Mouse (Mus musculus) kidney, postnatal 0 days (tissue): ENCODE measurements around the gene Iqsec1. TPM values are rescaled to one million over a fixed set of nuclear protein-coding genes. Genes with fewer than 3 reads are reported as not detected.

Experiments
- ATAC-seq: fragments of 200-750 bp; cut with Nextera tagmentation; replicated peaks from 2 replicates; pipeline ENCODE4 v1.8.0; 2017; ENCODE audit warnings: low read depth, moderate number of reproducible peaks, moderate TSS enrichment, moderate library complexity; ENCODE audit not compliant: low FRiP score
- DNase-seq: peaks from one replicate; pipeline ENCODE4 v3.0.0-alpha.2; 2016; ENCODE audit warnings: low spot score
- H3K27ac ChIP-seq: fragments of 300-500 bp; sonication (generic); 2 replicates; pipeline ENCODE4 v1.5.1; 2014; ENCODE audit warnings: mild to moderate bottlenecking
- H3K27me3 ChIP-seq: fragments of 300-500 bp; sonication (generic); 2 replicates; pipeline ENCODE4 v1.6.1; 2014; ENCODE audit warnings: low read length, mixed read lengths; ENCODE audit not compliant: insufficient read depth
- H3K36me3 ChIP-seq: fragments of 300-500 bp; sonication (generic); 2 replicates; pipeline ENCODE4 v1.6.1; 2014; ENCODE audit warnings: low read length, mixed read lengths; ENCODE audit not compliant: insufficient read depth
- H3K4me1 ChIP-seq: fragments of 300-500 bp; sonication (generic); replicated peaks from 2 replicates; pipeline ENCODE4 v1.6.1; 2014; ENCODE audit warnings: antibody characterized with exemption, low read length, mixed read lengths; ENCODE audit not compliant: insufficient read depth
- H3K4me2 ChIP-seq: fragments of 300-500 bp; sonication (generic); 2 replicates; pipeline ENCODE4 v1.6.1; 2014; ENCODE audit warnings: mild to moderate bottlenecking, low read length, moderate library complexity, mixed read lengths
- H3K4me3 ChIP-seq: fragments of 300-500 bp; sonication (generic); replicated peaks from 2 replicates; pipeline ENCODE4 v1.5.1; 2014; ENCODE audit warnings: low read depth, low read length
- H3K9ac ChIP-seq: fragments of 300-500 bp; sonication (generic); 2 replicates; pipeline ENCODE4 v1.6.1; 2014; ENCODE audit warnings: low read depth, low read length
- H3K9me3 ChIP-seq: fragments of 300-500 bp; sonication (generic); replicated peaks from 2 replicates; pipeline ENCODE4 v1.6.1; 2016; ENCODE audit warnings: low read length, inconsistent platforms, mixed read lengths
- CTCF ChIP-seq: IDR thresholded peaks from 2 replicates; pipeline ENCODE4 v1.5.1; 2016; ENCODE audit warnings: antibody characterized with exemption, low read depth, mild to moderate bottlenecking, moderate library complexity
- WGBS: fragments of 180-500 bp; shearing (Covaris S2); extraction: QIAGEN DNeasy Blood & Tissue Kit; methylation state at CpG from one replicate; pipeline ENCODE4 v1.1.7; 2014; 5-methylcytosine and 5-hydroxymethylcytosine counted together
- polyA plus RNA-seq: library from polyadenylated mRNA; unstranded; fragments of >200 nt; fragmentation: Nextera tagmentation; extraction: Ambion mirVana; gene quantifications from 2 replicates; pipeline ENCODE4 v1.2.1, GENCODE M21; 2015

The Iqsec1 gene
- polyA plus RNA-seq, 1 experiment from 2014 or later = 12.3 TPM

- Histone ChIP-seq H3K4me2 (no peak overlapping the region), H3K4me1 (no peaks in the 10 kb centered on the region), H3K4me3 (no peak overlapping the region), H3K27ac (no peak overlapping the region), H3K27me3 (no peaks in the 10 kb centered on the region), H3K36me3 (no peaks in the 10 kb centered on the region), H3K9me3 (no peaks in the 10 kb centered on the region), H3K9ac (no peak overlapping the region)
- no peak for ATAC-seq
- 68% methylated on average over 5 of the region's 5 CpGs for WGBS
- DNase-seq = no peak
- TF ChIP-seq CTCF = no peak
These were observed 101.3 kb downstream of the Iqsec1 start for GRCm38 (mm10) chr6:90887024-90887775.

- WGBS = 80% methylated on average over 1 of the region's 1 CpGs
- ATAC-seq (no peak), DNase-seq (no peak)
These were observed 102.9 kb downstream of the Iqsec1 start for GRCm38 (mm10) chr6:90885626-90886025.

GRCm38 (mm10) chr6:90884631-90885030 is 103.9 kb downstream of the Iqsec1 start:
- ATAC-seq = peak; percentile 66; the same call in 1 of the 2 replicates
- Histone ChIP-seq H3K4me1 (no peaks in the 10 kb centered on the region), H3K4me3 (no peak overlapping the region), H3K27me3 (no peaks in the 10 kb centered on the region), H3K36me3 (no peaks in the 10 kb centered on the region), H3K9me3 (no peaks in the 10 kb centered on the region), H3K4me2 (no peak overlapping the region), H3K27ac (no peak overlapping the region), H3K9ac (no peak overlapping the region)
- peak; percentile 52 for DNase-seq
- 18% methylated on average over 1 of the region's 1 CpGs for WGBS
- TF ChIP-seq CTCF = peak; percentile 12; the same call in 1 of the 2 replicates

More at GRCm38 (mm10) chr6:90885626-90886025, 102.9 kb downstream of the Iqsec1 start:
- no peaks in the 10 kb centered on the region for H3K36me3 ChIP-seq
- TF ChIP-seq CTCF = no peak
- H3K4me3 ChIP-seq = no peak overlapping the region
- H3K27ac ChIP-seq = no peak overlapping the region
- no peaks in the 10 kb centered on the region for H3K9me3 ChIP-seq
- no peak overlapping the region for H3K9ac ChIP-seq
- H3K4me2 ChIP-seq = no peak overlapping the region
- H3K4me1 ChIP-seq = no peaks in the 10 kb centered on the region
- H3K27me3 ChIP-seq = no peaks in the 10 kb centered on the region

GRCm38 (mm10) chr6:90880975-90881374 is 107.5 kb downstream of the Iqsec1 start:
- 96% methylated on average over 2 of the region's 2 CpGs for WGBS
- no peak for TF ChIP-seq CTCF
- no peak overlapping the region for H3K4me2 ChIP-seq

GRCm38 (mm10) chr6:90880404-90880803 is 108.1 kb downstream of the Iqsec1 start:
- ATAC-seq = no peak
- Histone ChIP-seq H3K9ac (no peak overlapping the region), H3K27ac (no peak overlapping the region), H3K36me3 (no peaks in the 10 kb centered on the region), H3K4me3 (no peak overlapping the region), H3K9me3 (no peaks in the 10 kb centered on the region), H3K4me1 (no peaks in the 10 kb centered on the region), H3K27me3 (no peaks in the 10 kb centered on the region), H3K4me2 (no peak overlapping the region)
- 45% methylated on average over 3 of the region's 3 CpGs for WGBS
- peak; percentile 1 for DNase-seq
- TF ChIP-seq CTCF = no peak

More at GRCm38 (mm10) chr6:90880975-90881374, 107.5 kb downstream of the Iqsec1 start:
- DNase-seq = no peak
- no peaks in the 10 kb centered on the region for H3K36me3 ChIP-seq
- no peaks in the 10 kb centered on the region for H3K9me3 ChIP-seq
- H3K4me3 ChIP-seq = no peak overlapping the region
- ATAC-seq = no peak
- no peak overlapping the region for H3K27ac ChIP-seq
- H3K4me1 ChIP-seq = no peaks in the 10 kb centered on the region
- H3K27me3 ChIP-seq = no peaks in the 10 kb centered on the region
- no peak overlapping the region for H3K9ac ChIP-seq

- H3K4me2 ChIP-seq = no peak overlapping the region
- DNase-seq = no peak
- H3K27me3 ChIP-seq = no peaks in the 10 kb centered on the region
- ATAC-seq = no peak
- no peak overlapping the region for H3K4me3 ChIP-seq
- TF ChIP-seq CTCF = no peak
- no peaks in the 10 kb centered on the region for H3K4me1 ChIP-seq
- 87% methylated on average over 8 of the region's 8 CpGs for WGBS
- H3K9ac ChIP-seq = no peak overlapping the region
- no peak overlapping the region for H3K27ac ChIP-seq
- no peaks in the 10 kb centered on the region for H3K9me3 ChIP-seq
- no peaks in the 10 kb centered on the region for H3K36me3 ChIP-seq
These were observed 116.9 kb downstream of the Iqsec1 start for GRCm38 (mm10) chr6:90871581-90871980.
